Mouse (Mus musculus): ENCODE results near the gene Cacna2d4.
A peak's percentile ranks its signal among the peaks of the same experiment; 100 is the strongest.

Cacna2d4 gene

DNA sequence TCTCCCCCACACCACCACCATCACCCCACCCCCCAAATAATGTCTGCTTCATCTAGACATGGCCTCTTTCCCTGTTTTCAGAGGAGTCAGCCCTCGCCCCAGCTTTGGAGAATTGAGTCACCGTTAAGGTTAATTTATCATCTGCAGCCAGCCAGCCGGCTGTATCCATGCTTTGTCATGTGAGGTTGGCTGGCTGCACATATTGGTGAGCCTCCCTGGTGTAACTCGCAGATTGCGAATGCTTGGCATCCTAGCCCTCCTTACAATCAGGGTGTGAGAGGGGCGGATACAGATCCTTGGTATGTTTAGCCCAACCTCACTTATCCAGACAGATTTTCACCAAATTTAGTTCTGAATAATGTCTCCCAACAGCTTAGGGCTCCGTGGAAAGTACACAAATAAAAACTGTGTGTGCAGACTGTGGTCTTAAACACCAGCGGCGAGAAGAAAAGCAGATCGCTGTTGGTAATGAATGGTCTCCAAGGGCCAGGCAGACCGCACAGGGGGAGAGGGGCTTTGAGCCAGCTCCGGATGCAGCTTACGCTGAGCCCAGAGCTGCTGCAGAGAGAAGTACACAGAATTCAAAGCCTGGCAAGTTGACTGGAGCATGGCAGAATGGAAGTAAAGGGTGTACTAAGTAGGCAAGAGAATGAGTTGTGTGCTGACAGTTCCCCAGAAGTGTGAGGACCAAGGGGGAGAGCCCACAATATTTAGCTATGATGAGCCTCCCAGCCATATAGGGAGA lies 11.7 kb upstream of the Cacna2d4 start:
- DNase-seq, result no peak

DNA sequence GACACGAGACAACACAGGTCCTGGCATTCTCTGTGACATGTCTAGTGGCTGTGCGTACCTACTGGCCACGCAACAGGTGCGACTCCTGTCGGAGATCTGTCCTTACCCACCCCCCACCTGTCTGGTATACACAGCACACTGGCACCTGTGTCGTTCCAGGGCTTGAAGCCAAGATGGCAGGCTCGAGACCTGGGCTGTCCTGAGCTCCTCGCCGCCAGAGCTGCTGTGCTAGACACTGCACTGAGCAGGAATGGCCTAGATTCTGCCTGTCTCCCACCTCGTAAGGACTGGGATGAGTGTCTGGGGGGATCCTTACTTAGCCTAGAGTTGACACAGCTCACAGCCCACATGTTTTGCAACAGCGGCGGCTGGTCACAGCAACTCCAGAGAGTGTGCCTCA lies 11.1 kb upstream of the Cacna2d4 start:
- peak in 1 of 2 experiments; percentile 40 for DNase-seq

DNA sequence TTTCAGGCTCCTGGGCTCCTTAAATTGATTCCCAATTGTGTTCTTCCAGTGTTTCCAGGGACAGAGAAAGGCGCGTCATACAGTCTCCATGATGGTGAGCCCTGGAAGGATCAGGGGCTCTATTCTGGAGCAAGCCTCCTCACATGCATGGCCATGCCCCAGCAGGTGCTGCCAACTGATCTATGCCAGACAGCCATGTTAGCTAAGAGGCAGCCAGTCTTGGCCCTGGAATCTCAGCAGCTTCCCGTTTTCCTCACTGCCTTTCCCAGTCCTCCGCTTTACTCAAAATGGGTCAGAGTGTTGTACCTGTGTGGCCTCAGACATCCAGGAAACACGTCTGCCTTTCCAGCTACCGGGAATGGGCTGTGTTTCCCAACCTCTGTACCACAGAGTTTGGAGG lies 10.6 kb upstream of the Cacna2d4 start:
- no peak for DNase-seq

DNA sequence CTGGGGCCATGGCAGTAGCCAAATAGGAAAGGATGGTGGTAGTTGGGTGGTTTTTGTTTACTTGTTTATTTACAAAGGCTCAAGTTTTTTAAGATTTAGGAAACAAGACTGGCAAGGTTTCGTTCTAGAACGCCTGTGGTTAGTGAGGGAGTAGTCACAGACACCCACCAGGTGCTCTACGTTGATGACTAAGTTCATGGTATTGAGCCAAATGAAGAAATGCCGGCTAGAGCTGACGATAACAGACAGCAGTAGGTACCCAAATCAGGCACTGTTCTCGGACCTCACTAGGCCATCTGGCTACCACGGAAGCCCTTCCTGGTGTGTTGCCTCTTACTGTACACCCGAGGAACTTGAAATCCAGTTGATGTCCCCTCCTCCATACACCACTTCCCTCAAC lies 9.3 kb upstream of the Cacna2d4 start:
- DNase-seq, result no peak

DNA sequence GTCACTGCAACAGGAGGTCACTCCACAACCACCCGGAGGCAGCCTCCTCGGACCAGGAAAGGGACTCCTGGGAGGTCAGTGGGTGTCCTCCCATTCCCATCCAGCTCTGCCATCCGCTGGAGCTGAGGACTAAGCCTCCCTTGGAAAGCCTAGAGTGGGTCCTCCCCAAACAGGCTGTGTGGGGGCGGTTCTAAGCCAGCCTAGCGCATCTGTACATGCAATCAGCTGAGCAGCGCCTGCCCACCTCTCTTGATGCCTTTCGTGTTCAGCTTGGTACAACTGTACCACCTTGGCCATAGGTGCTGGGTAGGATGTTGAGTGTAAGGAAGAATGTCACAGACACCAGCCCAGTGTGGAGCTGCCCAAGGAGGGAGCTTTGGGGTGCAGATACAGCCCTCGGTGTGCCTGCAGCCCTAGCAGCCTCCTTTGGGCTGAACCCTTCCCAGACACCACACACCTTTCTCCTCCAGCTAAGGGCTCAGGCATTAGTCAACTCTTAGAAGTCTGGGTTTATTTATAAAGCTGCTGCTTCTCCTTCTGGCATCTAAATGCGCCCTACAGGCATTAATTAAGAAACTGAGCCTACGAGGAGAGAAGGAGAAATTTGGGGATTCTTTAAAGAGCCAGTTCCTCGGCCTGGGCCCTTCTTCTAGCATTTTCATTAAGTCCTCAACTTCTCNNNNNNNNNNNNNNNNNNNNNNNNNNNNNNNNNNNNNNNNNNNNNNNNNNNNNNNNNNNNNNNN lies 7.3 kb upstream of the Cacna2d4 start:
- DNase-seq, result no peak

DNA sequence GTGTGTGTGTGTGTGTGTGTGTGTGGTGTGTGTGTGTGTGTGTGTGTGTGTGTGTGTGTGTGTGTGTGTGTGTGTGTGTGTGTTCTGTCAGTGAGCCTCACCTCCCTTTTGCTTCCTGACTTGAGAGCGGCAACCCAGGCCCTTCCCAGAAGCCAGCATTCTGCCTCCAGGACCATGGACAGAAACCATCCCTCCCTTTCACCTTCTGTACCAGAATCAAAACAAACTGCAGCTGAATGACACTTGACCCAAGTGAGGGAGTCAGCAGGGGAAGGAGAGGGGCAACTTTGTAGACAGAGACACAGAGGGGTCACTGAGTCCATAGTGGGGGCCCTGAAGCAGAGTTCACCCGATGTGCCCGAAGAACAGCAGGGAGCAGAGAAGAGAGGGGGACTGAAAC lies 3.3 kb upstream of the Cacna2d4 start:
- DNase-seq, result no peak

DNA sequence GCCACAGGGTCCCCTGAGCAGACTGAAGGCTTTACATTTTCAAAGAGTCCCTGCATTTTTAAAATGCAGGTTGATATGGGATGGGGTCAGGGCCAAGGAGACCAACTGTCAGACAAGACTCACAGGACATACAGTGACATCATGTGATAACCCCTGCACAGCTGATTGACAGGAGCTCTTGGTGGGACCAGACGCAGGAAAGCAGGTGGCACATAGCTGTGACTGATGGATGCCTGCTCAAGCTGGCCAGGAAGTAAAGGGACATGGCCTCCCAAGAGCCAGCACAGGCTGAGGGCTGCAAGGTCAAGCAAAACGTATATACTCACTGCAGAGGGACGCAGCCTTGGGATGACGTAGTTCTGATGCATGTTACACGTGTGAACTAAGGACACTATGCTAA lies 885 bp upstream of the Cacna2d4 start:
- no peak for DNase-seq

DNA sequence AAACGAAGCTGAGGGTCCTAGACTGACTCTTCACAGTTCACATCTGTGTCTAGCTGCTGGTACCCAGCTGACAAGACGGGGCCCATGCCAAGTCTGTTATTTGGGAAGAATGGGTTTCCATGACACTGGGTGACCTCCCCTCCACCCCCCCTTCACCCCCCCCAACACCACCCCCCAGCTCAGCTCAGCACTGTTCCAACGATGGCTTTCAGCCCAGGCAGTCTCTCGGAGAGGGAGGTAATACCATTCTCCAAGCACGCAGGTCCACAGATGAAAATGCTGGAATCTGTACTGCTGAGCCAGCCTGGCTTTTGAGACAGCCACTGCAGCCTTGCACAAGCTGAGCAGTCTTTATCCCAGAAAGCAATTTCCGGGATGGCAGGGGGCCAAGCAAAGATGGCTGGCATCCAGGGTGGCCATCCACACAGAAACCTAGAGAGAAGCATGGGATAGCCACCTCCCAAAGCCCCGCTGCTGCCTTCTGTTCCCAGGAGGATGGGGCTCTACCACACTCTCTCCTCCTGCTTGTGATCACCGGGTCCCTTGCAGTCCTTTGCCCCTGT lies 1.2 kb downstream of the Cacna2d4 start:
- peak; percentile 91 for DNase-seq

DNA sequence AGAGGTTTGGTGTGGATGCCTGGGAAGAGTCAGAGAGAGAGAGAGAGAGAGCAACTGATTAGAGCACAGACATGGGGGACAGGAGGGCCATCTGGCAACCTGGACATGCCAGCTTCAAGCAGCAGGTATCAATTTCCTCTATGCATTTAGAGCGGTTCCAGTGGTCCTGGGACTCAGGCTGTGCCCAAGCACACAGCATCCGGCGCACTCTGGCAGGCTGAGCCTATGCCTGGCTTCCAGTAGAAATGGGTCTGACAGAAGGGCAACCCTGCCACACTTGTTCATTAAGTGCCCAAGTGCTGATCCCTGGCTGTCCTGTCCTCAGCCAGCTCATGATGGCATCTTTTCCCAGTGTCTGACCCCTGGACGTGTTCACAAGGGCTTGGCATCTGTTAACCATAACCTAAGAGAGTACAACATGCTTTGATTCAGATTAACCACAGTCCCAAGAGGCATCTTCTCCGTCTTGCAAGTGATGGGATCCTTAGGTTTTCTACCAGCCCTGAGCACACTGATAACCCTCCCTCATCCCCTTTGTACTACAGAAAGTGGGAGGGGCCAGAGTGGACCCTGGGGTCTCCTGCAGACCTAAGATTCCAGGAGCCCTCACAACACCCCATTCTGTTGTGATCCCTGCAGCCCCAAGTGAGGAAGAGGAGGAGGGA lies 3.1 kb downstream of the Cacna2d4 start:
- no peak for DNase-seq

DNA sequence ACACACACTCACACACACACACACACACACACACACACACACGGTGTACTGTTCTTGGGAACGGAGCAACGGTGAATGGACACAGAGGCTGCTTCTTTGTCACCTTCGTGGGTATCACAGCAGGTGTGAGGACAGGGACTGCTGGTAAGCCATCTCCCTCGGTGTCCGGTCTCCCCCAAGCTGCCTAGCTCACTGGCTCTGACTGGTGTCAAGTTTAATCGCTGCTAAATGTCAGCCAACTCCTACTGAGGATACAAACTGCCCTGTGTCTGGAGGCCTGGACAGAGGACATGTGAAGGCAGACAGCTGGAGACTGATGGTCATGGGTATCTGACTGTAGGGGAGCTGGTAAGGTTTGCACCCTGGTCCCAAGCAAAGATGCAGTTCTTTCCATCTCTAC lies 3.9 kb downstream of the Cacna2d4 start:
- no peak for DNase-seq

DNA sequence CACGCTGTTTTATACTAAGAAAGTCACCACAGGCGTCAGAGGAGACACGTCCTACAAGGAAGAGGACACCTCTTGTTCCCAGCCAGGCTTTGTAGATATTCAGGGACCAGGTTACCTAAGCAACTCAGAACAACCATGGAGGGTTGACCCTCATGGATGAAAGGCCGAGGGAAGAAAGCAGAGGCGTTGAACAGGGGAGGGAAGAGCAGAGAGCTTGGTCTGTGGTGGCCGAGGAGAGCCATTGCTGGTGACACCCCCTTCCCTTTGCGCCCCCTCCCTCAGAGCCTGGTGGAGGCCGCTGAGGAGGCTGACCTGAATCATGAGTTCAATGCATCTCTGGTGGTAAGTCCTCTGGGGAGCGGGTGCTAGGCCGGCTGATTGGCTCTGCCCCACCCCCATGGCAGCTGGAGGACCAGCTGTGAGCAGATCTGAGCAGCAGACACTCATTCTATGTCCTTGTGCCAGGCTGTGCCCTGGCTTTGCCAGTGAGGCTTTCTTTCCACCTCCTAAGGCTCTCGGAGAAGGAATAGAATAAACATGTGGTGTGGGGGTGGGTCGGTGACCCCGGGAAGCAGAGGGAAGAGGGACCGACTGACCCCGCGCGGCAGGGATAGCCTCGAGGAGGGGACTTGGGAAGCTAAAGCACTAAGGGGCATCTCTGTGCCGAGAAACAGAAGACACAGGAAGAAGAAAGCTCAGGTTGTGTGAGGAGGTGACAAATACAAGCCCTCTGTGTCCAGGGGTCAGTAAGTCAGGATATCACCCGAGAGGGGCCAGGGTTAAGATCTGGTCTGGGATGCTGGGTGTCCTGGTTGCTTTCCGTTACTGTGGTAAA lies 4.8 kb downstream of the Cacna2d4 start:
- DNase-seq, result no peak

DNA sequence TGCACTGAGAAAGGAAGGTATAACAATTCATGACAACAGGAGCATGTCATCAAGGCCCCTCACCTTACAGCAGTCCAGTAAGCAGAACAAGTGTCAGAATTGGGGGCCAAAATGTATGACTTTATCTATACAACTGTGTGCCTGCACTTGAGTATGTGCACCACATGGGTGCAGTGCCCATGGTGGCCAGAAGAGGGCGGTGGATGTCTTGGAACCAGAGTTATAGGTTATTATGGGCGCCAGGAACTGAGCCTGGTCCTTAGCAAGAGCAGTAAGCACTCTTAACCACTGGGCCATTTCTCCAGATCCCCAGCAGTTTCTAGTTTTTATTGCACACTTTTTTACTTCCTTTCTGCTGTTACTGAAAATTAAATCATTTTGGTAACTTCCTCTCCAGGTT lies 9.8 kb downstream of the Cacna2d4 start:
- no peak for DNase-seq

DNA sequence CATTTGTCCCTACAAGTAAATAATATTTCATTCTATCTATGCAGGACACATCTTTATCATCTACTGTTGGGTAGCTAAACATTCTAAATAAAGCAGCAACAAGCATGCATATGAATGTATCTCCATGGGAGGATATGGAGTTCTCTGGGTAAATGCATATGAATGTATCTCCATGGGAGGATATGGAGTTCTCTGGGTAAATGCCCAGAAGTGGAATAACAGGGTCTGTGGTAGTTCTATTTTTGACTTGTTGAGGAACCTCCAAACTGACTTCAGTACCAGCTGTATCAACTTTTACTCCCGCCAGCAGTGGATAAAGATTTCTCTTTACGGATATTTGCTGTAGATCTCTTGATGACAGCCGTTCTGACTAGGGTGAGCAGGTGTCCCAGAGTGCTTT lies 12.3 kb downstream of the Cacna2d4 start:
- DNase-seq, result no peak

DNA sequence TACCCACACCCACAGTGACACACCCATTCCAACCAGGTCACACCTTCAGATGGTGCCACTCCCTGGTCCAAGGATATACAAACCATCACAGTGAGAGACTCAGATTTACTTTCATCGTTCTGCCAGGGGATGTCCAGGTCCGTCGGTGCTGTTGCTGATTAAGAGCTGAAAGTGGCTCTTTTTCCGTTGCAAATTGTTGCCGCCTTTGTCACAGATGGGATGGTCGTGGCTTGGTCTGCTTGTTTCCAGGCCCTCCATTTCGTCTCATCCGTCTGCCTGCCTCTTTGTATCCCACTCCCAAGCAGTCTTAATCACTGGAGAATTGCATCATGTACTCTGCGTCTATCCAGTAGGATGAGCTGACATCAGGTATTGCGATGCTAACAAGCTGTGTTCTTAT lies 13.4 kb downstream of the Cacna2d4 start:
- no peak for DNase-seq

DNA sequence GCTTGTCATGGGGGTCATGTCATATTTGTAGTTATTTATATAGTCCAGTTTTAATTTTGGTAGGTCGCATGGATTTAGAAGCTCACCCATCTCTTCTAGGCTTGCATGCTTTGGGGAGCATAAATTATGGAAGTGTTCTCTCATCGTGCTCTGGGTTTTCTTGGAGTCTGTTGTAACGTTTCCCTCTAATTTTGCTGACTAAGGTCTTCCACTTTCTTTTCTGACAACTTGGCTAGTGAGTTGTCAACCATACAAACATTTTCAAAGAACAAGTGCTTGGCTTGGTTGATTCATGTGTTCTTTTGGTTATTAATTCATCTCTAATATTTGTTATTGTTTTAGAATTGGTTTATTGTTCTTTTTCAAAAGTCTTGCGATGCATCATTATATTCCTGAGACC lies 15.4 kb downstream of the Cacna2d4 start:
- DNase-seq, result no peak

DNA sequence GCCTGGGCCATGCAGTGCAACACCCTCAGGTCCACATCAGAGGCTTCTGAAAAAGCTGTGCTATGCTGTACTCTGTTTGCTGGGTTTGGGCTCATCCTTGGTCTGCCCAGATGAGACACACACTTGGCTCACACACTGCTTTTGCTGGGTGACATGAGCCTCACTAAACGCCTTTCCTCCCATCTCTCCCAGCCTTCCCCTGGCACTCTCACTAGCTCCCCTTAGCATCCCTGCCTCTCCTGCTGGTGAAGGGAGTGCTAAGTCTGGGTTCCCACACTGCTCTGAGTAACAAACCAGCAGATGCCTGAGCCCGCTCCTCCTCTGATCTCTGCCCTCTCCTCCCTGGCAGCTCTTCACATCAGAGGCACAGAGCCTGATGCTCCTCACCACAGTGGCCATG lies 40.4 kb downstream of the Cacna2d4 start:
- DNase-seq, result no peak

DNA sequence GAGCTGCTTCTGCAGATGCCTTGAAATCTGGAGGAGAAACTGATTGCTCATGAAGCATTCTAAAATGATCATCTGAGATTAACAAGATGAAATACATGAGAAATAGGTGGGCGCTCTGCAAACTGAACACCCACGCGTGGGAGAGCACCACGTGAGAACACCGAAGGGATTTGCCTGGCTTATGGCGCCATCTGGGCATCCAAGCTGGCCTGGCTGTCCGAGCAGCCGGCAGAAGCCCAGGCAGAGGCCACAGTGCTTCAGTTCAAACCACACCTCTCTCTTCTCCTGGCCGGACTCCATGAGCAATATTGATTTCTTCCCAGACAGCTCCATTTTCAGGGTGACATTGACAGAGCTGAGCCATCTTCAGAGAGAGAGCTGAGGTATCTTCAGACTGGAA lies 44.4 kb downstream of the Cacna2d4 start:
- DNase-seq, result peak; percentile 68 to 73

DNA sequence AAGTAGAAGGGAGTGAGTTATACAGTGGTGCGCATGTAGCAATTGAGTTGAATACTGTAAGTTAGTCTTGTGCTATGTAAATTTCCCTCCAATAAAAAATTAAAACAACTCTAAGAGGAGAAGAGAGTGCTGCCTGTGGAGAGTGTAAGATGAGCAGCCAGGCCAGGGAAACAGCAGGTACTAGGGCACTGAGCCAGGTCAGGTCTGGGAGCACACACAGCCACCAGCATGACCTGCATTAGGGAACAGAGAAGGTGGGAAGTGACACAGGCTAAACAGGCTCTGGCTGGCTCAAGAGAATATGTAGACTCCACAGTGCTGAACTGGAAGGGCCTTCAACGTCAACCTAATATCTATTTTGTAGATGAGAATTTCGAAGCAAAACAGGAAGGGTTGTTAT lies 65.0 kb downstream of the Cacna2d4 start:
- peak; percentile 84 to 85 for DNase-seq

DNA sequence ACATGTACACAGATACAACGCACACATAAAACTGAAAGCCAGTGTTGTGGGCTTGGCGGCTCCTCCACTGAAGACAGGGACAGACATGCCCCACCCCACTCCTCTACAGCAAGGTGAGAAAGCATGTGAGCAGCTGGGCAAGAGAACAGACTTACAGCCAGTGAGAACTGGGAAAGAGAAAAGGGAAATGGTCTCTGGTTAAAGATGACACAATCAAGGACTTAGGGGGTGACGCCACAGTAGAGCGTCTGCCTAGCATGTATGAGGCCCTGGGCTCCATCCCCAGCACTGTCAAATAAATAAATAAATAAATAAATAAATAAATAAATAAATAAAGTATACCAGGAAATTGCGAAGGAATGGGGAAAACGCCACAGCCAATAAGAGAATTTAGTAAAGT lies 67.0 kb downstream of the Cacna2d4 start:
- DNase-seq, result no peak

DNA sequence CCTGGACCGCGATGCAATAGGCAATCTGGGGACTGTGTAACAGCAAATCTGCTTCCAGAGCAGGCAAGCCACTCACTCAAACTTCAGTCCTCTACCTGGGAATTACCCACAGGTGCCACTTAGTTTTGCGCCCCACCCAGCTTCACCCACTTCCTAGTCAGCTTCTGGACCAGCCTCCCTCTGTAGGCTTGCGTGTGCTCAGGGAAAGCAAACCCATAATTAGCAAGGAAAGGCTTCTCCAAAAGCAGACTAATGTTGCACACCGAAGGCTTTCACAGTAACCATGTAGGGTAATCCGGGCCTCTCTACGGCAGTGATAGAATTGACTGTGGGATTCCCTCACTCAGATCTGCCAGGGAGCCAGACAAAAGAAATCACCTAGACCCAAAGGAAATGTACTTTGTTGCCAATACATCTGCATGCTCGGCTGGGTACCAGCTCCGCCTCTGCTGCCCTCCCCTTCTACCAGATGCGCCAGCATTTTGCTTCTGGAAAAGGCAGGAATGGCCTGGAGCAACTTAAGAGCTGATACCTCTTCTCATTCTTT lies 71.6 kb downstream of the Cacna2d4 start:
- no peak for DNase-seq

DNA sequence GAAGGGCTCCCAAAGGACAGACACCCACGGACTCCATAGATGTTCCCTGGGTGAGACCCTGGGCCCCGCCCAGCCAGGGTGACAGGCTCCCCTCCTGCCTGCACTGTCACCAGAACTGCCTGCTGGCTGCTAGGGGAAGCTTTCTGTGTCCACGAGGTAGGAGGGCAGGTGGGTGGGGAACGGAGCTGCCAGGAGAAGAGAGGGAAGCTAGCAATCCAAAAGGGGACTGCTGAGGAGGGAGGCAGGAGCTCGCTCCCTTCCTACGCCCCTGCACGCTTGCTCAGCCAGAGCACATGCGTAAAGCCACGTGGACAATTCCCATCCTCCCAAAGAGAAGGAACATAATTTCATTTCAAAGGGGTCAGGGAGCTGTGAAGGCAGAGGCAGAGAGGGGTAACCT lies 73.8 kb downstream of the Cacna2d4 start:
- peak in 1 of 2 experiments; percentile 1 for DNase-seq

DNA sequence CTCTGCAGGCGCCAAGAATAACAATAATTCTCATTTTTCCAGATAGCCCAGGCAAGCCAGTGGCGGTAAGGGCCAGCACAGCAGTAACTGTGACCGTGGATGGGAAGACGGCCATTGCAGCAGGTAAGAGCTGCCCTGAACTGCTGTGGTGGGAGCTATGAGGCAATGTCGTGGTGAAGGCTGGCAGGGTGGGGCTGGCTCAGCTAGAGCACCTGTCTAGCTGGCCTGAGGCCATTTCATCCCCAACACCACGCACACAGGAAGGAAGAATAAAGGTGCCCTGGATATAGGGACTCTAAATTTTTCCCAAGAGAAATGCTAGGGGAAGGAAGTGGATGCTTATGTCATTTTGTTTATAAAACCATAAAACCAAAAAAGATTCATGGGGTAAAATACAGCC lies 76.1 kb downstream of the Cacna2d4 start:
- DNase-seq, result peak in 1 of 2 experiments; percentile 41
